Mouse (Mus musculus) lung, embryonic 15.5 days (tissue): Measurements from ENCODE around the gene Cd151. TPM values are rescaled to one million over a fixed set of nuclear protein-coding genes. Genes with fewer than 3 reads are reported as not detected.

Source experiments
- ATAC-seq: fragments of 200-750 bp; cut with Nextera tagmentation; 2 replicates; pipeline ENCODE4 v1.8.0; 2017; ENCODE audit warnings: moderate number of reproducible peaks, borderline replicate concordance; ENCODE audit not compliant: low FRiP score, low TSS enrichment; ENCODE audit errors: extremely low read depth
- H3K27ac ChIP-seq: fragments of 300-500 bp; sonication (generic); 2 replicates; pipeline ENCODE4 v1.5.1; 2015; ENCODE audit warnings: moderate library complexity, mild to moderate bottlenecking, inconsistent platforms
- H3K27me3 ChIP-seq: fragments of 300-500 bp; sonication (generic); 2 replicates; pipeline ENCODE4 v1.6.1; 2015; ENCODE audit warnings: inconsistent platforms
- H3K36me3 ChIP-seq: fragments of 300-500 bp; sonication (generic); 2 replicates; pipeline ENCODE4 v1.6.1; 2015; ENCODE audit warnings: inconsistent platforms
- H3K4me1 ChIP-seq: fragments of 300-500 bp; sonication (generic); 2 replicates; pipeline ENCODE4 v1.6.1; 2015; ENCODE audit warnings: inconsistent platforms
- H3K4me2 ChIP-seq: fragments of 300-500 bp; sonication (generic); 2 replicates; pipeline ENCODE4 v1.6.1; 2015; ENCODE audit warnings: inconsistent platforms, mild to moderate bottlenecking, moderate library complexity
- H3K4me3 ChIP-seq: fragments of 300-500 bp; sonication (generic); 2 replicates; pipeline ENCODE4 v1.5.1; 2015; ENCODE audit warnings: mild to moderate bottlenecking, inconsistent platforms
- H3K9ac ChIP-seq: fragments of 300-500 bp; sonication (generic); 2 replicates; pipeline ENCODE4 v1.6.1; 2015; ENCODE audit warnings: inconsistent platforms
- H3K9me3 ChIP-seq: fragments of 300-500 bp; sonication (generic); 2 replicates; pipeline ENCODE4 v1.6.1; 2016; ENCODE audit warnings: inconsistent platforms
- WGBS: fragments of 180-500 bp; shearing (Covaris S2); methylation state at CpG from one replicate; pipeline ENCODE4 v1.1.7; 2015; 5-methylcytosine and 5-hydroxymethylcytosine counted together
- polyA plus RNA-seq: library from polyadenylated mRNA; unstranded; fragments of >200 nt; fragmentation: Nextera tagmentation; extraction: Ambion mirVana; gene quantifications from 2 replicates; pipeline ENCODE4 v1.2.1, GENCODE M21; 2015

Cd151 gene
- polyA plus RNA-seq, 1 experiment from 2014 or later: 30.7 TPM

DNA sequence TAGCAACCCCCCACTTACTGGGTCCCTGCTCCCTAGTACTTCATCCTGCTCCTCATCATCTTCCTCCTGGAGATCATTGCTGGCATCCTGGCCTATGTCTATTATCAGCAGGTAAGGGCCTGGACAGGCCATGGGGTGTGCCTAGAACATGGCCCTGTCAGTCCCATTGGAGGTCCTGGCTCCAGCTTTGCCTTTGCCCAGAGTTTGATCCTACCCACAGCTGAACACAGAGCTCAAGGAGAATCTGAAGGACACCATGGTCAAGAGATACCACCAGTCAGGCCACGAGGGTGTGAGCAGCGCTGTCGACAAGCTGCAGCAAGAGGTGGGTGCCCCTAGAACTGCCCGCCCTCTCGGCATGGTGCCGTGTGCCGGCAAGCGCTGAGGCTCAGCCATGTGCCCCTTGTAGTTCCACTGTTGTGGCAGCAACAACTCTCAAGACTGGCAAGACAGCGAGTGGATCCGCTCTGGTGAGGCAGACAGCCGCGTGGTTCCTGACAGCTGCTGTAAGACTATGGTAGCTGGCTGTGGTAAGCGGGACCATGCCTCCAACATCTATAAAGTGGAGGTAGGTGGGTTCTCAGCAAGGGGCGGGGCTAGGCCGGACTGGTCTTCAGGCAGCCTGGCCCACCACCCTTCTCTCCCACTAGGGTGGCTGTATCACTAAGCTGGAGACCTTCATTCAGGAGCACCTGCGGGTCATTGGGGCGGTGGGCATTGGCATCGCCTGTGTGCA lies 2.9 kb downstream of the Cd151 start:
- Histone ChIP-seq H3K4me2 (0 out of 2 replicates have a peak overlapping the region, but pooled peaks have one; percentile 74), H3K27me3 (peaks cover under 1% of the 10 kb centered on the region), H3K4me1 (peaks cover 50% of the 10 kb centered on the region), H3K36me3 (peaks cover 32% of the 10 kb centered on the region), H3K27ac (no peak overlapping the region), H3K9ac (no peak overlapping the region), H3K4me3 (no peak overlapping the region), H3K9me3 (no peaks in the 10 kb centered on the region)
- ATAC-seq: no peak
- WGBS: 88% methylated on average over 18 of the region's 18 CpGs

DNA sequence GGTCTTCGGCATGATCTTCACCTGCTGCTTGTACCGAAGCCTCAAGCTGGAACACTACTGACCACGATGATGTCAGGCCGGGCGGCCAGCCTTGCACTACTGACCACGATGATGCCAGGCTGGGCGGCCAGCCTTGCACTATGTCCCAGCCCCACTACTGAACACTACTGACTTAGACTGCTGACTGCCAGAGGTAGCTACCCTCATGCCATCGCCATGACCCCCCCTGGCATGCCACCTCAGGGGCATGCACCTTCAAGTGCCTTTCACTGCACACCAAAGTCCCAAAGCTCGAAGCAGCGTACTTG lies 3.4 kb downstream of the Cd151 start:
- Histone ChIP-seq H3K36me3 (peaks cover 32% of the 10 kb centered on the region), H3K9ac (no peak overlapping the region), H3K27ac (no peak overlapping the region), H3K9me3 (no peaks in the 10 kb centered on the region), H3K4me3 (no peak overlapping the region), H3K4me2 (no peak overlapping the region), H3K27me3 (no peaks in the 10 kb centered on the region; the same call in 1 of the 2 replicates), H3K4me1 (peaks cover 46% of the 10 kb centered on the region)
- WGBS: 92% methylated on average over 10 of the region's 10 CpGs
- ATAC-seq: no peak

GRCm38 (mm10) chr7:141471236-141471635 lies 4.0 kb downstream of the Cd151 start:
- H3K27ac ChIP-seq: no peak overlapping the region
- no peak for ATAC-seq
- H3K4me1 ChIP-seq: peaks cover 47% of the 10 kb centered on the region
- no peak overlapping the region for H3K9ac ChIP-seq
- no peak overlapping the region for H3K4me2 ChIP-seq
- no peaks in the 10 kb centered on the region for H3K9me3 ChIP-seq
- peaks cover 32% of the 10 kb centered on the region for H3K36me3 ChIP-seq
- WGBS: 83% methylated on average over 1 of the region's 1 CpGs
- H3K4me3 ChIP-seq: no peak overlapping the region
- H3K27me3 ChIP-seq: no peaks in the 10 kb centered on the region

- H3K27me3 ChIP-seq: no peaks in the 10 kb centered on the region
- no peak overlapping the region for H3K27ac ChIP-seq
- H3K4me1 ChIP-seq: peaks cover 46% of the 10 kb centered on the region
- no peak overlapping the region for H3K9ac ChIP-seq
- 74% methylated on average over 6 of the region's 6 CpGs for WGBS
- no peak for ATAC-seq
- no peaks in the 10 kb centered on the region for H3K9me3 ChIP-seq
- peaks cover 32% of the 10 kb centered on the region for H3K36me3 ChIP-seq
- H3K4me2 ChIP-seq: no peak overlapping the region
- no peak overlapping the region for H3K4me3 ChIP-seq
These were observed 5.0 kb downstream of the Cd151 start for GRCm38 (mm10) chr7:141472226-141472625.

DNA sequence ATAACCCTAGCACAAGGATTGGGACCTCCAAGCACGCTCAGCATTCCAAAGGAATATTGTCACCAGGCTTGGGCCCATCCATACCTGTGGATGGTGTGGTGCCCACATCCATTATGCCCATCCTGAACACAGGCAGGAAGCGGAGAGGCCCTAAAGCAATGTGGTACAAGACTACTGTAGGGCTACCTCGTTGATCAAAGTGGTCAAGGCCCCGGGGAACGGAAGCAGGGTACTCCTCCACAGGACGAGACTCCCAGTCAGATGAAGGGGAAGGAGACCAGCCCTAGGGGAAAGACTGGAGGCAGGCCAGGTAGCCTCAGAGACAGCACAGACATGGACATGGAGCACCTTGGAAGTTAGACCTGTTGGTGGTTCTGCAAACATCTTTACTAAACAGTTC lies 5.6 kb downstream of the Cd151 start:
- Histone ChIP-seq H3K9ac (no peak overlapping the region), H3K27me3 (no peaks in the 10 kb centered on the region), H3K9me3 (no peaks in the 10 kb centered on the region), H3K4me3 (no peak overlapping the region), H3K4me2 (no peak overlapping the region), H3K27ac (no peak overlapping the region), H3K36me3 (peaks cover 32% of the 10 kb centered on the region), H3K4me1 (peaks cover 51% of the 10 kb centered on the region)
- ATAC-seq: no peak
- 80% methylated on average over 6 of the region's 6 CpGs for WGBS

DNA sequence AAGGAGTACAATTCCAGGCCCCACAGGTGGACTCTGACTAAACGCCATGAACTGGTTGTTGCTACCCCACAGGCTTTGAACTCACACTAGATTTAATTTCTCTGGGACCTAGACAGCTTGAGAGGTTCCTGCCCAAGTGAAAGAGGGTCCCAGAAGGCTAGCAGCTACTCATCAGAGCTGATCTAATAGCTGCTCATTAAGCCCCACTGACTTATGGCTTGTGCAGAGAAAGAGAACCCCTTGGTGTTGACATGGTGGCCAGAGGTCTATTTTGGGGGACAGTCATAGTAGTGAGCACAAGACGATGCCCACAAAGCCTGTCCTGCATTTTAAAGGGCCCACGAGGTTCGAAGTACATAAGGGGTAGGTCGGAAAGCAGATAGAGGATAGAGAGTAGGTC lies 7.0 kb downstream of the Cd151 start:
- H3K27ac ChIP-seq: no peak overlapping the region
- no peak for ATAC-seq
- peaks cover 32% of the 10 kb centered on the region for H3K36me3 ChIP-seq
- H3K4me2 ChIP-seq: peak overlapping the region; percentile 87
- 4% methylated on average over 5 of the region's 5 CpGs for WGBS
- H3K4me3 ChIP-seq: peak overlapping the region; percentile 82
- peak overlapping the region; percentile 80 for H3K9ac ChIP-seq
- no peaks in the 10 kb centered on the region for H3K27me3 ChIP-seq
- peaks cover 47% of the 10 kb centered on the region for H3K4me1 ChIP-seq
- no peaks in the 10 kb centered on the region for H3K9me3 ChIP-seq

- Histone ChIP-seq H3K27ac (peak within 1 kb of the TSS; percentile 99), H3K4me3 (peak within 1 kb of the TSS; percentile 82), H3K4me1 (peaks cover 40% of the 10 kb centered on the region), H3K9ac (peak within 1 kb of the TSS; percentile 80), H3K9me3 (no peaks in the 10 kb centered on the region), H3K27me3 (no peaks in the 10 kb centered on the region), H3K4me2 (peak within 1 kb of the TSS; percentile 87), H3K36me3 (peaks cover 23% of the 10 kb centered on the region)
- ATAC-seq: peak; percentile 66; the same call in 1 of the 2 replicates
- under 1% methylated on average over 83 of the region's 87 CpGs for WGBS
These were observed 8.0 kb downstream of the Cd151 start, which contains the start of the genes Polr2l and Tspan4 for GRCm38 (mm10) chr7:141475011-141475804. Gene Polr2l, minus strand, starts transcription at chr7:141475132. Gene Tspan4, plus strand, starts transcription at chr7:141475240.

- Histone ChIP-seq H3K27me3 (no peaks in the 10 kb centered on the region), H3K36me3 (peaks cover 17% of the 10 kb centered on the region), H3K9ac (peak overlapping the region; percentile 80), H3K4me2 (peak overlapping the region; percentile 87), H3K4me1 (peaks cover 44% of the 10 kb centered on the region), H3K27ac (peak overlapping the region; percentile 99), H3K4me3 (peak overlapping the region; percentile 82), H3K9me3 (no peaks in the 10 kb centered on the region)
- ATAC-seq: no peak
- under 1% methylated on average over 12 of the region's 12 CpGs for WGBS
These were observed 8.6 kb downstream of the Cd151 start for GRCm38 (mm10) chr7:141475805-141476158.

- ATAC-seq: peak; percentile 81
- H3K4me3 ChIP-seq: peak overlapping the region; percentile 82
- no peaks in the 10 kb centered on the region for H3K27me3 ChIP-seq
- H3K9ac ChIP-seq: peak overlapping the region; percentile 80
- peaks cover 11% of the 10 kb centered on the region for H3K36me3 ChIP-seq
- peak overlapping the region; percentile 99 for H3K27ac ChIP-seq
- WGBS: under 1% methylated on average over 17 of the region's 17 CpGs
- peak overlapping the region; percentile 87 for H3K4me2 ChIP-seq
- H3K9me3 ChIP-seq: no peaks in the 10 kb centered on the region
- peaks cover 50% of the 10 kb centered on the region for H3K4me1 ChIP-seq
These were observed 9.2 kb downstream of the Cd151 start for GRCm38 (mm10) chr7:141476226-141476980.

GRCm38 (mm10) chr7:141476981-141477370 lies 9.8 kb downstream of the Cd151 start:
- peak; percentile 6 for ATAC-seq
- WGBS: 1% methylated on average over 7 of the region's 7 CpGs
- H3K9ac ChIP-seq: peak overlapping the region; percentile 80
- peaks cover 7% of the 10 kb centered on the region for H3K36me3 ChIP-seq
- H3K4me1 ChIP-seq: peaks cover 56% of the 10 kb centered on the region
- peak overlapping the region; percentile 82 for H3K4me3 ChIP-seq
- no peaks in the 10 kb centered on the region for H3K9me3 ChIP-seq
- peak overlapping the region; percentile 99 for H3K27ac ChIP-seq
- peak overlapping the region; percentile 87 for H3K4me2 ChIP-seq
- 0 out of 2 replicates have a peak, but pooled peaks cover 3% of the 10 kb centered on the region for H3K27me3 ChIP-seq

- peak overlapping the region; percentile 87 for H3K4me2 ChIP-seq
- peaks cover 1% of the 10 kb centered on the region for H3K36me3 ChIP-seq
- no peaks in the 10 kb centered on the region for H3K9me3 ChIP-seq
- H3K27ac ChIP-seq: peak overlapping the region; percentile 99
- peaks cover 63% of the 10 kb centered on the region for H3K4me1 ChIP-seq
- H3K27me3 ChIP-seq: peaks cover 9% of the 10 kb centered on the region; the same call in 1 of the 2 replicates
- ATAC-seq: no peak
- 18% methylated on average over 4 of the region's 4 CpGs for WGBS
- H3K4me3 ChIP-seq: no peak overlapping the region
- H3K9ac ChIP-seq: peak overlapping the region; percentile 80
These were observed 10.5 kb downstream of the Cd151 start for GRCm38 (mm10) chr7:141477578-141478269.
